Mouse (Mus musculus): Measurements from ENCODE around the gene Gsto2. TPM values are rescaled to one million over a fixed set of nuclear protein-coding genes. Genes with fewer than 3 reads are reported as not detected.

Gene Gsto2
- polyA plus RNA-seq, 1 experiment from 2014 or later = 0.39 TPM

DNA sequence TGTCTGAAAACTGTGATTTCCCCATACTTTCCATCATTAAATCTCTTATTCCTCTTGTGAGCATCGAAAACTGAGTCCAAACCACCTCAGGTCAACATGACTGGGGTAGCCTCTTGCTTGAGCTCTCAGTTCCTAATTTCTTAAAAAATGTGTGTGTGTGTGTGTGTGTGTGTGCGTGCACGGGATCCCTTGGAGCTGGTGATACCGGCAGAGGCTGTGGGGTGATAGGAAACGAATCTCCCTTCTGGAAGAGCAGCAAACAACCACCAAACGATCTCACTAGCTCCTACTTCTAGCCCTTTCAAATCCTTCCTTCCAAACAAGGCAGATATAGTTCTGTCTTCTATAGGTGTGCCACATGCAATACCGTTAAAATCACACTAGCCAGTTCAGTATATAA lies 613 bp upstream of the Gsto2 start:
- whole genome bisulfite sequencing (ENCODE audit: insufficient replicate concordance) = 82% methylated on average over 7 of the region's 7 CpGs
- no peak for DNase-seq

DNA sequence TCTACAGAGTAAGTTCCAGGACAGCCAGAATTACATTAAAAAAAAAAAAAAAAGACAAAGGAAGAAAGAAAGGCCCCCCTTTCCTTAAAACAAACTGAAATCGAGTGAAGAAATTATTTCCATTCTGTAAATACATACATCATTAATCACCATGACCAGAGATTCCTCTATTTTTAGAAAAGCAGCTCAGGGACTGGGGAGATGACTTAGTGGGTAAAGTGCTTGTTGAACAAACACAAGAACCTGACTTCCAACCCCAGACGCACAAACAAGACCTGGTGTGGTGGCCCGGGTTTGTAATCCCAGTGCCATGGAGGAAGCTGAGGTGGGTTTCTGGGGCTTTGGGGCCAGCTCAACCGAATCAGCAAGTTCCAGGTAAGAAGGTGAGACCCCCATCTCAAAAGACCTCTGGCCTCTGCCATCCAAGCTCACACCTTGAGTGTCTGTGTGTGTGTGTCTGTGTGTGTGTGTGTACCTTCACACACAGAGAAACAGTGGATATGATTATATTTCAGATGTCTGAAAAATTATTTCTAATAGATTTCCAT lies 2.4 kb downstream of the Gsto2 start:
- Histone ChIP-seq H3K4me2 (ENCODE audit: low read depth, low read length) (no peak overlapping the region), H3K36me3 (replicated peaks; ENCODE audit: insufficient read depth, low read length) (peaks cover 9% of the 10 kb centered on the region; the same call in 1 of the 2 replicates), H3K9ac (replicated peaks) (no peak overlapping the region), H3K4me3 (ENCODE audit: low read depth, low read length) (no peak overlapping the region), H3K27ac (ENCODE audit: low read depth) (no peak overlapping the region), H3K27me3 (ENCODE audit: insufficient read depth, low read length) (no peaks in the 10 kb centered on the region), H3K4me1 (ENCODE audit: insufficient read depth) (peaks cover 7% of the 10 kb centered on the region), H3K9me3 (ENCODE audit: low read length) (no peaks in the 10 kb centered on the region)
- DNase-seq = no peak
- ATAC-seq = no peak
- WGBS (ENCODE audit: insufficient replicate concordance) = 49% methylated on average over 4 of the region's 4 CpGs
- TF ChIP-seq EP300 (IDR thresholded peaks at IDR 0.05; ENCODE audit: low read depth) (no peak), CTCF (IDR thresholded peaks at IDR 0.05; ENCODE audit: low read depth) (no peak)

More for the DNA sequence above, 613 bp upstream of the Gsto2 start:
- Histone ChIP-seq H3K4me1 (ENCODE audit: insufficient read depth) (peaks cover 7% of the 10 kb centered on the region), H3K27me3 (ENCODE audit: insufficient read depth, low read length) (no peaks in the 10 kb centered on the region), H3K9ac (replicated peaks) (no peak overlapping the region), H3K4me3 (ENCODE audit: low read depth, low read length) (peak overlapping the region; percentile 55), H3K4me2 (ENCODE audit: low read depth, low read length) (peak overlapping the region; percentile 97), H3K9me3 (ENCODE audit: low read length) (no peaks in the 10 kb centered on the region), H3K27ac (ENCODE audit: low read depth) (no peak overlapping the region), H3K36me3 (replicated peaks; ENCODE audit: insufficient read depth, low read length) (peaks cover 17% of the 10 kb centered on the region)
- ATAC-seq = no peak
- TF ChIP-seq CTCF (IDR thresholded peaks at IDR 0.05; ENCODE audit: low read depth) (no peak), EP300 (IDR thresholded peaks at IDR 0.05; ENCODE audit: low read depth) (no peak)

DNA sequence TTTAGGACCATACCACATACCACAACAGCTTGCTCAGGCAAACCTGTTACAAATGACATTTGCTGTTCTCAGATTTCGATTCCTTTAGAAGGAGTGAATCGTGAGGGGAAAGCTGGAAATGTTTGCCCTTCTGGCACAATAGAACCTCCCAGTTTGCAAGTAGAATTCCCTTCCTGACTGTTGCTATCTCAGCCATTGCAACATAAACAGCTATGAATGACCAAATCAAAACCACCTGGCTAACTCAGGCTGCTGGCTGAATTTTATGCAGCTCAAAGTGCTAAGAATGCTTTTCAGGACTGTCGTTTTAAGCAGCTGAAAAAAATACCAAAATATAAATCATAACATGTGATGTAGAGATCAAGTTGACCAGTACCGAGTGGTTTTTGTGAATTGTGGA lies 3.6 kb downstream of the Gsto2 start:
- no peak for DNase-seq
- Histone ChIP-seq H3K4me1 (ENCODE audit: insufficient read depth) (peaks cover 7% of the 10 kb centered on the region), H3K9ac (replicated peaks) (no peak overlapping the region), H3K9me3 (ENCODE audit: low read length) (no peaks in the 10 kb centered on the region), H3K36me3 (replicated peaks; ENCODE audit: insufficient read depth, low read length) (0 out of 2 replicates have a peak, but pooled peaks cover 2% of the 10 kb centered on the region), H3K4me2 (ENCODE audit: low read depth, low read length) (no peak overlapping the region), H3K4me3 (ENCODE audit: low read depth, low read length) (no peak overlapping the region), H3K27ac (ENCODE audit: low read depth) (no peak overlapping the region), H3K27me3 (ENCODE audit: insufficient read depth, low read length) (no peaks in the 10 kb centered on the region)
- ATAC-seq = no peak
- whole genome bisulfite sequencing (ENCODE audit: insufficient replicate concordance) = 60% methylated on average over 4 of the region's 4 CpGs
- TF ChIP-seq EP300 (IDR thresholded peaks at IDR 0.05; ENCODE audit: low read depth) (no peak), CTCF (IDR thresholded peaks at IDR 0.05; ENCODE audit: low read depth) (no peak)

DNA sequence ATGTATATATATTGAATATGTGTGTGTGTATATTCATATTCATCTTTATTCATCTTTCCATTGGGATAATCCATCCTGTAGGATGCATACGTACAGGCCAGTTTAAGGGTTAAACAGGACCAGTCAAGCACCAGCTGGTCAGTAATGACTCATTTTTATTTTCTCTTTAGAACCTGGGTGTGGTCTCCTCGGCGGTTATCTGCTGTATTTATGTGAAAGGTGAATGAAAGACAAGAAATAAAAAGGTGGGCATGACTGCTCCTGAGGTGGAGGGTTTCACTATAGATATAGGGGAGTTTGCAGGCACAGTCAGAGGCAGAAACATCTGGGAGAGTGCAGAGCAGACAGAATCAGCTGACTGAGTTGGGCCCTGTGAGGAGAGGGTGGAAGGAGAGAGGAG lies 4.2 kb downstream of the Gsto2 start:
- Histone ChIP-seq H3K9ac (replicated peaks) (no peak overlapping the region), H3K27ac (ENCODE audit: low read depth) (no peak overlapping the region), H3K9me3 (ENCODE audit: low read length) (no peaks in the 10 kb centered on the region), H3K27me3 (ENCODE audit: insufficient read depth, low read length) (no peaks in the 10 kb centered on the region), H3K4me3 (ENCODE audit: low read depth, low read length) (no peak overlapping the region), H3K4me1 (ENCODE audit: insufficient read depth) (peaks cover 7% of the 10 kb centered on the region), H3K4me2 (ENCODE audit: low read depth, low read length) (no peak overlapping the region), H3K36me3 (replicated peaks; ENCODE audit: insufficient read depth, low read length) (no peaks in the 10 kb centered on the region)
- no peak for ATAC-seq
- DNase-seq = no peak
- 49% methylated on average over 3 of the region's 3 CpGs for WGBS (ENCODE audit: insufficient replicate concordance)
- TF ChIP-seq CTCF (IDR thresholded peaks at IDR 0.05; ENCODE audit: low read depth) (no peak), EP300 (IDR thresholded peaks at IDR 0.05; ENCODE audit: low read depth) (no peak)

DNA sequence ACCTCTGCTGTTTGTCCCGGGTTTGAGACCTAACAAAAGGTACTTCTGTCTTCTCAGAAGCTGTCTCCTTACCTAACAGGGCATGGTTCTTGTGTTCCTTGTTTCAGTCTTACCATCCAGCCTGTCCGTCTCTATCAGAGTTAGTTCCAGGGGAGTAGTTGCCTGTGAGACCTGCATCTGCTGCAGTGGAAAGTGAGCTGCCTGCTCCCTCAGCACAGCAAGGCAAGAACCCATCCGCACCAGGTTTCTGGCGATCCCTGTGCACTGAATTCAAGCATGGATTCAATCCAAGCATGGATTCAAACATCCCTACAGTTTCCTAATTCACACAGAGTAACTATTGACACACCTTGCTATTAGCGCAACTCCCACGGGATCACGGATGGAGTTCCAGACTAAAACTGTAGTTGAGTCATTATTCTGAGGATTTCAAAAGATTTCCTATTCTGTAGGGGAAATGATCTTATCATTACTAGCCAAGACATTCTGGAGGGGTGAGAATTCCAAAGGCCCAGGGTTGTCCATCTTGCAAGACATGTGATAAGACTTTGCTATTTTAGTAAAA lies 4.8 kb downstream of the Gsto2 start:
- Histone ChIP-seq H3K36me3 (replicated peaks; ENCODE audit: insufficient read depth, low read length) (no peaks in the 10 kb centered on the region), H3K27ac (ENCODE audit: low read depth) (no peak overlapping the region), H3K4me1 (ENCODE audit: insufficient read depth) (peaks cover 2% of the 10 kb centered on the region), H3K4me3 (ENCODE audit: low read depth, low read length) (no peak overlapping the region), H3K9ac (replicated peaks) (no peak overlapping the region), H3K27me3 (ENCODE audit: insufficient read depth, low read length) (no peaks in the 10 kb centered on the region), H3K4me2 (ENCODE audit: low read depth, low read length) (no peak overlapping the region), H3K9me3 (ENCODE audit: low read length) (no peaks in the 10 kb centered on the region)
- TF ChIP-seq CTCF (IDR thresholded peaks at IDR 0.05; ENCODE audit: low read depth) (no peak), EP300 (IDR thresholded peaks at IDR 0.05; ENCODE audit: low read depth) (no peak)
- WGBS (ENCODE audit: insufficient replicate concordance) = 65% methylated on average over 7 of the region's 7 CpGs
- no peak for DNase-seq
- no peak for ATAC-seq

DNA sequence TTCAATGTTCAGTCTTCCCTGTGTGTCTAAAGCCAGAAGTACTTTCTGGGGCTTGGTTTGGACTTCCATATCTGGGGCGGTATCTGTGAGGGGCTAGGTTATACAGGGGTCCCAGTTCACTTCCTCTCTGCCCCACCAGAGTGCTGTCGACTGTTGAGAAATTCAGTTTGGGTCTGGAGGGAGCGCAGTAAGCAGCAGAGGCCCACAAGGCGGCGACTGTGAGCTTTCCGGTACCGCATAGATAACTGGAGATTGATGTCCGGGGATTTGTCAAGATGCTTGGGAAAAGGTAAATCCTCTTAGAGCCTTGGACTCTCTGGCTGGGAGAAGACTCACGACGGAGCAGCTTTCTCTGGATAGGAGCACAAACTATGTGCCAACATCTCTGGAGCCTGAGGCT lies 6.2 kb downstream of the Gsto2 start:
- H3K9ac ChIP-seq (replicated peaks) = no peak overlapping the region
- DNase-seq (no peak), ATAC-seq (no peak)
- 0 out of 2 replicates have a peak, but pooled peaks cover 3% of the 10 kb centered on the region for H3K27me3 ChIP-seq (ENCODE audit: insufficient read depth, low read length)
- H3K4me3 ChIP-seq (ENCODE audit: low read depth, low read length) = no peak overlapping the region
- WGBS (ENCODE audit: insufficient replicate concordance) = 29% methylated on average over 10 of the region's 10 CpGs
- H3K27ac ChIP-seq (ENCODE audit: low read depth) = no peak overlapping the region
- no peak overlapping the region for H3K4me2 ChIP-seq (ENCODE audit: low read depth, low read length)
- H3K4me1 ChIP-seq (ENCODE audit: insufficient read depth) = no peaks in the 10 kb centered on the region
- H3K36me3 ChIP-seq (replicated peaks; ENCODE audit: insufficient read depth, low read length) = no peaks in the 10 kb centered on the region
- no peaks in the 10 kb centered on the region for H3K9me3 ChIP-seq (ENCODE audit: low read length)
- TF ChIP-seq EP300 (IDR thresholded peaks at IDR 0.05; ENCODE audit: low read depth) = no peak
- TF ChIP-seq CTCF (IDR thresholded peaks at IDR 0.05; ENCODE audit: low read depth) = peak; percentile 46

Measured in liver, postnatal 0 days (tissue).